Mouse (Mus musculus) hematopoietic stem cell, adult 5-6 weeks (primary cell): Measurements from ENCODE around the gene Klk10. TPM values are rescaled to one million over a fixed set of nuclear protein-coding genes. Genes with fewer than 3 reads are reported as not detected.

Experiments
- ATAC-seq, 2 experiments: fragments of 125-278 bp in 1 of 2; replicated peaks in 1 of 2; 2 replicates each; pipeline ENCODE4 v1.8.0; 2016 to 2017; ENCODE audit warnings: inconsistent platforms in 2 of 2, mild to moderate bottlenecking in 2 of 2, moderate number of reproducible peaks in 2 of 2, low read depth in 1 of 2, moderate TSS enrichment in 1 of 2; ENCODE audit not compliant: low FRiP score in 2 of 2, poor library complexity in 2 of 2, severe bottlenecking in 2 of 2, insufficient read depth in 1 of 2, low TSS enrichment in 1 of 2
- total RNA-seq: library from RNA; stranded (forward); fragments of 172-1452, 232-1000 nt; gene quantifications from 2 replicates; pipeline ENCODE4 v1.2.3, GENCODE M21; 2017

Klk10 gene
- total RNA-seq, 1 experiment from 2014 or later, result not detected

DNA sequence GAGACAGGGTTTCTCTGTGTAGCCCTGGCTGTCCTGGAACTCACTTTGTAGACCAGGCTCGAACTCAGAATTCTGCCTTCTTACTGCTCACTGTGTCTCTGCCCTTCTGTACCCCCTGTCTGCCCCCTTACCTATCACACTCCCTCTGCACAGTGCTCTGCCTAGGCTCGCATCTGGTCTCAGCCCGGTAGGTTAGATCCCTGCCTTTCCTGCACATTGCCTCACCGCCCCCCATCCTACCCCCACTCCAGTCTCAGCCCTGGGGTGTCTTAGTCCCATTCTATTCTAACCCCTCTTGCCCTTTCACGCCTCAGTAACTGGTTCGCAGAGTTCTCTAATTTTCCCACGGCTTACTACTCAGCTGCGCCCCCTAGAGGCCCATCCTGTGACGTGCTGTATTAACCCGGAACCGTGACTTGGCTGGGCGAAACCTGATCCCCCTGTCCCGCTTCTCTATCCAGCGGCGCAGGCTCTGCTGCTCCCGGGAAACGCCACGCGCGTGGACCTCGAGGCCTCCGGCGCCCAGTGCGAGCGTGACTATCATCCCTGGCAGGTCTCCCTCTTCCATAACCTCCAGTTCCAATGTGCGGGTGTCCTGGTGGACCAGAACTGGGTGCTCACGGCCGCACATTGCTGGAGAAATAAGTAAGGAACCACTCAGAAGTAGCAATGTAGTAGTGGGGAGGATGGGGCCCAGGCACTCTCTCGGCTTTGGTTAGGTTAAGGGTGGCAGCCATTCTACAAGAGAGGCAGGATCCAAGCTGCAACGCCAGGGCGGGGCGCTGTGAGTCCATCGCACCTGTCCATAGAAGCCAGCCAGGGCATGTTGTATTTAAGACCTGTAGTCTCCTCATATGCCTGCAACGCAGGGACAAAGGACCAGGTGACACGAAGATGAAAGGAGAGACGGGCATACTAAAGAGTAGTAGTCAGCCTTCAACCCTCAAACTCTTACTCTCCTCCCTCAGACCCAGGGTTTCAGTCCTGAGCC lies 1.7 kb downstream of the Klk10 start:
- ATAC-seq, result peak; percentile 83 to 88

DNA sequence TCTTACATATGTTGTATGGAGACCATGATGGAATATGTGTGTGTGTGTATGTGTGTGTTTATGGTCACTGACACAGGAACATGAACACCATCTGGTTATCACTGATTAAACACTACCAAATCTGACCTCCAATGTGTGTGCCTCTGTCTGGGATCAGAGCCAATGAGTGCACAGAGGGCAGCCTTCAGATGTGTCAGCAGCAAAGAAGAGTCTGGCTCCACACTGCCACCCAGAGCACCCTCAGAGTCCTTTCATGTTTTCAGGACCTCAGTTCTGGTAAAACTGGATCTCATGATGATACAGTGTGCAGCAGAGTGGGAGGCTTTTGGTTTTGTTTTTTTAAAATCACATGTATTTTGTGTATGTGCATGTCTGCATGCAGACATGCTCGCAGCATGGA lies 4.5 kb downstream of the Klk10 start:
- ATAC-seq, result no peak

DNA sequence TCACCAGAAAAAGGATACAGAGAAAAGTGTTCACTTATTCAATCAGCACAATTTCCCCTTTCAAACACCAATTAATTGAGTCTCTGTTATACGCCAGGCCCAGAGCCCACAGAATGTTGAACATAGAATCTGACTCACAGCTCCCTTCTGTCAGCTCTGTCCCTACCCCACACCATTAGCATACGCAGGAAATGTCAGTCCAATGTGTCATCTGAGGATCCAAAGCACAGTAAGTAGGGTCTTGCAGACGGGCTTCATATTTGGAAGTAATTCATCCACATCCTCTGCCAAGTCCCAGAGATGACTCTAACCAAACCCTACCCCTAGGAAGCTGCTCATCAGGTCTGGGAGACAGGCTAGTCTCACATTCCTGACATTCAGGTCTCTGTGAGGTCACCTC lies 7.3 kb downstream of the Klk10 start:
- no peak for ATAC-seq

DNA sequence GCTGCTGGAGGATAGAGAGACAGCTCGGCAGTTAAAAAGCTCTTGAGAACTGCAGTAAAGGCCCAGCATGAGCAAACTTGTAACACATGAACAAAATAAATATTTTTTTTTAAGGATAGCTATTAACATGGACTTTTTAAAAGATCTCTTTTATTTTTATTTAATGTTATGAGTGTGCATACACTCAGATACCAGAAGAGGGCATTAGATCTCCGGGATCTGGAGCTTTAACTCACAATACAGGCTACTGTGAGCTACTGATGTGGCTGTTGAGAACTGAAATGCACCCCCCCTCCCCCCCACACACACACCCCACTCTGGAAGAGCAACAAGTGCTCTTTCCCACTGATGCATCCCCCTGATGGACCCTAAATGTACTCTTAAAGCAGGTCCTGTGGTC lies 8.5 kb downstream of the Klk10 start:
- ATAC-seq, result no peak

DNA sequence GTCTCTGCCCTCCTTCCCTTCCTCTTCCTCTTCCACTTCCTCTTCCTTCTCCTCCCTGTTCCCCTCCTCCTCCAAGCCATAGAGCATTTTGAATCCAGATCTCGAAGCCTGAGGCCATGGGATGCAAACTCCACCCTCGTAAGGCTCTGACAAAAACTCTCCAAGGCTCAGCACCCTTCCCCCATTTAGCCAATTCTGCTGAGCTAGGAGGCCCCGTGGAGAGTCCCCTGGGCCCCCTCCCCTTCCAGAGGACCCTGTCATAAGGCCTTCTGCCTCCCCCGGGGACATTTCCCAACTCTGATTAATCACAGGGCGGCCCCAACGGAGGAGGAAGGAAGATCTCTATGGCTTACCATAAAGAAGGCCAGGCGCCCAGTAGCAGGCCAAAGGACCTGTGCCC lies 10.8 kb downstream of the Klk10 start, which contains the start of gene Klk9:
Klk9 (plus strand) TSS at position 301 of the 400 bp plus-strand sequence.
- ATAC-seq, result no peak

DNA sequence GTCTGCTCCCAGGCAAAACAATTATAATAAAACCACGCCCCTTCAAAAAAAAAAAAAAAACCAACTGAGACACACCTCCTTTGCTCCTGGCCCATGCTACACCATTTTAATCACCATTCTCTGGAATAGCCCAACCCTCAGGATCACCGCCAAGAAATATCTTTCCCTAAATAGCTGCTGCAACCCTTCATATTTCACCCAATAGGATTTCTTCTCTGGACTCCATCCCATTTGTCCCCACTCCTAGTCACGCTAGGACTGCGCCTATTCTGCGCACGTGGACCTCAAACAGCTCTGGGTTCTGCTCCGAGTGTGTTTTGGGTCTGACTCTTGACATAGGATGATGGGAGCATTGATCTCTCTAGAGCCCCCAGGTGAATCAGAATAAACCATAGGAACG lies 15.5 kb downstream of the Klk10 start:
- no peak for ATAC-seq

DNA sequence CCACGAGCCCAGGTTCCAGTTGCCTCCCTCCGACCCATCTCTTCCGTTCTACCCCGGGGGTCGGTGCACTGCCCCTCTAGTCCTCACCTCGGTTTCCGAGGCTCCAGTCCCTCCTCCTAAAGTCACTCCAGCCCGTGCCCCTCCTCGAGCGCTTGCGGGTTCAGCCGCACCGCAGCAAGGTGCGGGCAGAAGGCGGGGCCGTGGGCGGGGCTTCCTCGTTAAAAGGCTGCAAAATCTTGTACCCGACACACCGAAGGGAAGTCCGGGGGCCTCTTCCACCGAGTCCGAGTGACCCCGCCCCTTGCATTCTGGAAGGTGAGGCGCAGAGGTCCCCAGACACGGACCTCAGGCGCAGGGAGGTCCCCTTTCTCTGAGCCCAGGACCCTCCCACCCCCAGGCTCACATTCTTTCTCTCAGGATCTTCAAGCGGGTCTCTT lies 16.5 kb downstream of the Klk10 start, which contains the start of gene Klk8:
Klk8 (plus strand) TSS at position 245 of the 437 bp plus-strand sequence.
- peak; percentile 38 to 53 for ATAC-seq

DNA sequence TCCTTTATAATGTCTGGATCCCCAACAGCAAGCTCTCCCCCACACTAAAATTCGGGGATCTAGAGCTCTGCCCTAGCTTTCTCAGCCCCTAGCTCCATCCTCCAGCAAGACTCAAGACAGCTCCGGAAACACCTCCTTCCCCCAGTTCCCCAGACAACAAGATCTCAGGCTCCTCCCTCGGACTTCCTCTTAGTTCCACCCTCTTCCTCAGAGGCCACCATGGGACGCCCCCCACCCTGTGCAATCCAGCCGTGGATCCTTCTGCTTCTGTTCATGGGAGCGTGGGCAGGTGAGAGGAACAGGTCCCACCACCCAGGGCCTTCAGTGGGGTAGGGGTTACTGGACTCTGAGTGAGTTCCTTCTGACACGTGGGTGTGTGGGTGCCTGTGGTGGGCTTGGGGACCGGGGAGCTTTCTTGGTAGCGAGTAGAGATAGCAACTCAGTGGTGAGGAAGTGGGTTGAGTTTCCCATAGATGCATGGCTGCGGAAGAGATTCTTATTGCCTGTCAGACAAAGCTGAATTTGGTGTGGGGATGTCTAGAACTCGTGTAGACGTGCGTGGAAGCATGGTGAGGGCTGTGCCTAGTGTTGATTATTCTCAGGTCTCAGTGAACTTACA lies 17.1 kb downstream of the Klk10 start:
- peak; percentile 59 to 81 for ATAC-seq

DNA sequence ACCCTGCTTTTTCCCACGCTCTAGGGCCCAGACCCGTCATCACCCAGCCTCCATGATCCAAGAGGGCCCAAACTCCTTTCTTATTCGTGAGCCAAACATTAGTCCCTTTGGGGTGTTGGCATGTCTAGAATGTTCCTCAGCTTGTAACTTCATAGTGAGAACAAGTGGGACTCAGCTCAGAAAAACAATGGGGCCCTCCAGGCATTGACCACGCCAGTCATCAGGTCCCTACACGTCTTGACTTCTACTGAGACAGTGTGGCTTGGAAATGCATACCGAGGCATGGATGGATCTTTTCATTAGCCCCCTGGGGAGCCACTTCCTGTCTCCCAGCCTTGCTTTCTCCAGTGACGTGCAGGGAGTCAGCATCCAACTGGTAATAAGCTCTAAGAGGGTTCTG lies 19.0 kb downstream of the Klk10 start:
- ATAC-seq, result no peak

DNA sequence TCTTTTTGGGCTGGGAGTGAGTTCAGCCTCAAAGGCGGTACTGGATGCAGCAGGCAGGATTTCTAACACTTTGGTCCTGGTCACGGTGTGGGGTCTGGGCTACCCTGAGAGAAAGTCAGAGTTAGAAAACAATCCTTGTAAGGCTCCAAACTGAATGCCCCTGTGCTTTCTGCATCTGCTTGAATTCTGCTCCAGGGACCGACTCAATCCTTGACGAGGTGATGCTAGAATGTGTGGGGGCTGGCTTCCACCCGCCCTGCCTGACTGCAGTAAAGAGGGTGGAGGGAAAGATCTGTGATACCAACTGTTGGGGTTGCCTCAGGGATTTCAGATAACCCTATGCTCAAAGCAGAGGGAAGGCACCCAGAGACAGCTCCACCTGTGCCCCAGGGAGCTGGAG lies 30.2 kb downstream of the Klk10 start, which contains the start of gene Klk7:
Klk7 (plus strand) TSS at position 301 of the 400 bp plus-strand sequence.
- ATAC-seq, result no peak

DNA sequence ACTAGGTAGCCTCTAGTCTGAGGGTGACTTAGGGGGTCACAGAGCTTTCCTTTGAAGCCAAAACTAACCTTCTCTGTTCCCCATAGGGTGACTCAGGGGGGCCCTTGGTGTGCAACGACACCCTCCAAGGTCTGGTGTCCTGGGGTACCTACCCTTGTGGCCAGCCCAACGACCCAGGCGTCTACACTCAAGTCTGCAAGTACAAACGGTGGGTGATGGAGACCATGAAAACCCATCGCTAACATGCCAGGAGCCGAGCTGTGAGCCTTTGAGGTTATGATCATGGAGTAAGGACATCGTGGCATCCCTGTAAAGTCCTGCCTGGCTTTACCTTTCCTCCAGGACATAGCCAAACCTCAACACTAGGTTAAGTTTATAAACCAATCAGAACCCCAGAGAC lies 34.4 kb downstream of the Klk10 start:
- no peak for ATAC-seq

DNA sequence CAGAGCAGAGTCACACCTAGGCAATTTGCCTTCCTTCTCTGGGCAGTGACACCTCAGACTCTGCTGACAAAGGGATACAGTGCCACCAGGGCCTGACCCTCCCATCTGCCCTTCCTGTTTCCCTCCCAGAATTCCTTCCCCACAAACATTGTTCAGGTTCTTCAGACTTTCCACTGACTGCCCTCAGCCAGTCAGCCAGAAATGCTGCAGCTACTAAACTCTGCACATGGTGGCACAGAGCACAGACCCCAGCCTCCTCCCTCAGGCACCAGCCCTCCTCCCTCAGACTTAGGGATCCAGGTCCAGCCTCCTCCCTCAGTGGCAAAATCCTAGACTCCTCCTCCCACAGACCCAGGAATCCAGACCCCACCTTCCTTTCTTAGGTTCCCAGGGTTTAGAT lies 35.9 kb downstream of the Klk10 start:
- no peak for ATAC-seq

DNA sequence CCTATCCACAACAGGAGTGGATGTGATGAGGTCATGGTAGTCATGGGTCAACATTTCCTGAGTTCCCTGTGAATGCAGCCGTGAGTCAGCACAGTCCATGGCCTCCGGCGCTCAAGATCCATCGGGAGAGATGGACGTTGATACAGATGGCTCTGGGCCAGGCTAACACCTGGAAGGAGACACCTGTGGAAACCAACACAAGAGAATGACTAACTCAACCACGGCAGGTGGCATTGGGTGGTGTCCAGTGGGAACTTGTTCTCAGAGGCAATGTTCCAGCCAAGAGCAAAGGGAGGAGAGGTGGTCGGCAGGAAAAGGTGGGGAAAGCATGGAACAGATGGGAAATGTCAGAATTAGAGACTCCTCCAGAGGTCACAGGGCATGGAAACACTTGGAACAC lies 40.7 kb downstream of the Klk10 start:
- no peak for ATAC-seq

DNA sequence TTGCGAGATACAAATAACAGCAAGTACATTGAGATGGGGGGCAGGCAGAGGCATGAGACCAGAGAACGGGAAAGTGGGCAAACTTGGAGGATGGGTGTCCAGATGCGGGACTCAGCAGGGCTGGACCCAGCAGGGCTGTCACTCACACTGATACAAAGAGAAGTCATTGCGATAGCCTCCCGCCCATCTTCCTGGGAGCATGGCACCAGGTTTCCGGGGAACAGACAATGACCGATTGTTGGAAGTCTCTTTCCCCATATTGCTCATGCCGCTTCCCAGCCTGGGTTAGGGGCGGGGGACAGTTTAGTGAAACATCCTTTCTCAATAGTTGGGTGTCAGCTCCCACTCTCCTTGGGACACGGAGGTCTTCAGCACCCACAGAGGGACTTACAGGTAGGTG lies 43.4 kb downstream of the Klk10 start, which contains the start of gene Klk6:
Klk6 (plus strand) TSS at position 301 of the 400 bp plus-strand sequence.
- ATAC-seq, result no peak

DNA sequence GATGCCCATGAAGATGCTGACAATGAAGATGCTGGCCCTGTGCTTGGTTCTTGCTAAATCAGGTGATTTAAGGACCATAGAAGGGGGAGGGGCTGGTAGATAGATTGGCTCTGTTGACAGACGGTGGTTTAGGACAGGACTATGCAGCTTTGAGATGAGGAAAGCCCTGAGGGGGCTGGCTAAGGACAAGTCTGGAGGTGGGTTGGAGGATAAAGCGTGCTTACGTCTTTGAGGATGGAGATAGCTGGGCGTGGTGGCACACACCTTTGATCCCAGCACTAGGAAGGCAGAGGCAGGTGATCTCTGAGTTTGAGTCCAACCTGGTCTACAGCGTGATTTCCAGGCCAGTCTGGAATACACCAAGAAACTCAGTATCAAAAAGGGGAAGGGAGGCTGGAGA lies 45.2 kb downstream of the Klk10 start:
- ATAC-seq, result no peak

DNA sequence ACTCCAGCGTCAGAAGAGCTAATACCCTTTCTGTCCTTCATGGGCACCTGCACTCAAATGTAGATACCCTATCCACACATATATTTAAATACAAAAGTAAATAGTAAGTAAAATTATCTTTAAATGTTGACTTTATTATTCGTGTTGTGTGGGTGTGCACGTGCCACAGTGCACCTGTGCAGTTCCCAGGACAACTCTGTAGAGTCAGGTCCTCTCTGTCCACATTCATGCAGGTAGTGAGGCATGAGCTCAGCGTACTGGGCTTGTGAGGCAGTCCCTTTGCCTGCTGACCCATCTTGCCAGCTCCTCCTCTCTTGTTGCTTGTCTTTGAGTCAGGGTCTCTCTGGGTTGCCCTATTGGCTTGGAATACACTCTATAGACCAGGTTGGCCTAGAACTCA lies 46.9 kb downstream of the Klk10 start:
- ATAC-seq, result no peak

DNA sequence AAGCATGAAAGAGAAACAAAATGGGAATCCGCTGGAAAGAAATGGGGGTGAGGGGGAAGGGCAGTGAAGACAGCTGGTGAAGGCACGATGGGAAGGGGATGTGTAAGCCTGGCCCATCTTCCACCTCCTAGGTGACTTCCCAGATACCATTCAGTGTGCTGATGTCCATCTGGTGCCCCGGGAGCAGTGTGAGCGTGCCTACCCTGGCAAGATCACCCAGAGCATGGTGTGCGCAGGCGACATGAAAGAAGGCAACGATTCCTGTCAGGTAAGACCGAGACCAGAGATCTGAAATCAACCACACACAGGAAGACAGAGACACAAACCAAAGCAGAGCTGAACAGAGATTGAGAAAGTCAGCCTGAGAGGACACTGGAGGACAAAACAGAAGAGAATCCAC lies 48.2 kb downstream of the Klk10 start:
- no peak for ATAC-seq
